Mouse (Mus musculus): Measurements from ENCODE around the gene Gm9964. TPM values are rescaled to one million over a fixed set of nuclear protein-coding genes. Genes with fewer than 3 reads are reported as not detected.
A peak's percentile ranks its signal among the peaks of the same experiment; 100 is the strongest.

Gene Gm9964
- polyA plus RNA-seq, 1 experiment from 2014 or later: not detected

GRCm38 (mm10) chr11:79328060-79328459 is 31.4 kb upstream of the Gm9964 start:
- H3K4me2 ChIP-seq (ENCODE audit: low read depth, low read length): no peak overlapping the region
- DNase-seq (ENCODE audit: low spot score): no peak
- no peak overlapping the region for H3K9ac ChIP-seq (replicated peaks; ENCODE audit: low read length)
- H3K4me3 ChIP-seq (ENCODE audit: low read depth, low read length): no peak overlapping the region
- H3K36me3 ChIP-seq (replicated peaks; ENCODE audit: control insufficient read depth, insufficient read depth, low read depth, low read length): no peaks in the 10 kb centered on the region
- WGBS: 93% methylated on average over 4 of the region's 4 CpGs
- no peak overlapping the region for H3K27ac ChIP-seq (replicated peaks; ENCODE audit: low read depth, low read length)
- no peaks in the 10 kb centered on the region for H3K27me3 ChIP-seq (ENCODE audit: control insufficient read depth, insufficient read depth, low read length)
- H3K9me3 ChIP-seq (replicated peaks; ENCODE audit: control insufficient read depth, low read length): no peaks in the 10 kb centered on the region
- ATAC-seq (replicated peaks; ENCODE audit: insufficient number of reproducible peaks, low FRiP score, low TSS enrichment, low read depth): no peak
- no peaks in the 10 kb centered on the region for H3K4me1 ChIP-seq (ENCODE audit: control insufficient read depth, insufficient read depth, low read length)

GRCm38 (mm10) chr11:79327106-79327505 is 30.4 kb upstream of the Gm9964 start:
- 24% methylated on average over 4 of the region's 4 CpGs for WGBS
- no peaks in the 10 kb centered on the region for H3K4me1 ChIP-seq (ENCODE audit: control insufficient read depth, insufficient read depth, low read length)
- no peaks in the 10 kb centered on the region for H3K27me3 ChIP-seq (ENCODE audit: control insufficient read depth, insufficient read depth, low read length)
- no peaks in the 10 kb centered on the region for H3K36me3 ChIP-seq (replicated peaks; ENCODE audit: control insufficient read depth, insufficient read depth, low read depth, low read length)
- no peak overlapping the region for H3K4me3 ChIP-seq (ENCODE audit: low read depth, low read length)
- DNase-seq (ENCODE audit: low spot score) (no peak), ATAC-seq (replicated peaks; ENCODE audit: insufficient number of reproducible peaks, low FRiP score, low TSS enrichment, low read depth) (no peak)
- H3K9ac ChIP-seq (replicated peaks; ENCODE audit: low read length): no peak overlapping the region
- no peak overlapping the region for H3K4me2 ChIP-seq (ENCODE audit: low read depth, low read length)
- H3K9me3 ChIP-seq (replicated peaks; ENCODE audit: control insufficient read depth, low read length): no peaks in the 10 kb centered on the region
- H3K27ac ChIP-seq (replicated peaks; ENCODE audit: low read depth, low read length): no peak overlapping the region

GRCm38 (mm10) chr11:79325663-79326062 is 29.0 kb upstream of the Gm9964 start:
- ATAC-seq (replicated peaks; ENCODE audit: insufficient number of reproducible peaks, low FRiP score, low TSS enrichment, low read depth): no peak
- H3K9ac ChIP-seq (replicated peaks; ENCODE audit: low read length): no peak overlapping the region
- H3K36me3 ChIP-seq (replicated peaks; ENCODE audit: control insufficient read depth, insufficient read depth, low read depth, low read length): no peaks in the 10 kb centered on the region
- 89% methylated on average over 8 of the region's 8 CpGs for WGBS
- no peaks in the 10 kb centered on the region for H3K27me3 ChIP-seq (ENCODE audit: control insufficient read depth, insufficient read depth, low read length)
- no peak for DNase-seq (ENCODE audit: low spot score)
- no peaks in the 10 kb centered on the region for H3K4me1 ChIP-seq (ENCODE audit: control insufficient read depth, insufficient read depth, low read length)
- no peak overlapping the region for H3K4me2 ChIP-seq (ENCODE audit: low read depth, low read length)
- H3K4me3 ChIP-seq (ENCODE audit: low read depth, low read length): no peak overlapping the region
- no peak overlapping the region for H3K27ac ChIP-seq (replicated peaks; ENCODE audit: low read depth, low read length)
- no peaks in the 10 kb centered on the region for H3K9me3 ChIP-seq (replicated peaks; ENCODE audit: control insufficient read depth, low read length)

- no peak overlapping the region for H3K4me3 ChIP-seq (ENCODE audit: low read depth, low read length)
- DNase-seq (ENCODE audit: low spot score): peak; percentile 34
- 43% methylated on average over 12 of the region's 12 CpGs for WGBS
- no peaks in the 10 kb centered on the region for H3K4me1 ChIP-seq (ENCODE audit: control insufficient read depth, insufficient read depth, low read length)
- H3K9ac ChIP-seq (replicated peaks; ENCODE audit: low read length): no peak overlapping the region
- no peak overlapping the region for H3K27ac ChIP-seq (replicated peaks; ENCODE audit: low read depth, low read length)
- ATAC-seq (replicated peaks; ENCODE audit: insufficient number of reproducible peaks, low FRiP score, low TSS enrichment, low read depth): no peak
- H3K27me3 ChIP-seq (ENCODE audit: control insufficient read depth, insufficient read depth, low read length): no peaks in the 10 kb centered on the region
- no peaks in the 10 kb centered on the region for H3K9me3 ChIP-seq (replicated peaks; ENCODE audit: control insufficient read depth, low read length)
- no peak overlapping the region for H3K4me2 ChIP-seq (ENCODE audit: low read depth, low read length)
- no peaks in the 10 kb centered on the region for H3K36me3 ChIP-seq (replicated peaks; ENCODE audit: control insufficient read depth, insufficient read depth, low read depth, low read length)
Measured at GRCm38 (mm10) chr11:79323985-79324685, 27.4 kb upstream of the Gm9964 start.

GRCm38 (mm10) chr11:79319807-79320206 is 23.1 kb upstream of the Gm9964 start:
- Histone ChIP-seq H3K4me2 (ENCODE audit: low read depth, low read length) (no peak overlapping the region), H3K4me3 (ENCODE audit: low read depth, low read length) (no peak overlapping the region), H3K36me3 (replicated peaks; ENCODE audit: control insufficient read depth, insufficient read depth, low read depth, low read length) (no peaks in the 10 kb centered on the region), H3K27ac (replicated peaks; ENCODE audit: low read depth, low read length) (no peak overlapping the region), H3K9ac (replicated peaks; ENCODE audit: low read length) (no peak overlapping the region), H3K27me3 (ENCODE audit: control insufficient read depth, insufficient read depth, low read length) (no peaks in the 10 kb centered on the region), H3K4me1 (ENCODE audit: control insufficient read depth, insufficient read depth, low read length) (no peaks in the 10 kb centered on the region), H3K9me3 (replicated peaks; ENCODE audit: control insufficient read depth, low read length) (no peaks in the 10 kb centered on the region)
- no peak for DNase-seq (ENCODE audit: low spot score)
- ATAC-seq (replicated peaks; ENCODE audit: insufficient number of reproducible peaks, low FRiP score, low TSS enrichment, low read depth): no peak
- WGBS: 92% methylated on average over 7 of the region's 7 CpGs

GRCm38 (mm10) chr11:79316807-79317345 is 20.2 kb upstream of the Gm9964 start:
- 84% methylated on average over 8 of the region's 8 CpGs for WGBS
- H3K9me3 ChIP-seq (replicated peaks; ENCODE audit: control insufficient read depth, low read length): no peaks in the 10 kb centered on the region
- H3K4me1 ChIP-seq (ENCODE audit: control insufficient read depth, insufficient read depth, low read length): no peaks in the 10 kb centered on the region
- H3K36me3 ChIP-seq (replicated peaks; ENCODE audit: control insufficient read depth, insufficient read depth, low read depth, low read length): no peaks in the 10 kb centered on the region
- ATAC-seq (replicated peaks; ENCODE audit: insufficient number of reproducible peaks, low FRiP score, low TSS enrichment, low read depth) (no peak), DNase-seq (ENCODE audit: low spot score) (no peak)
- no peak overlapping the region for H3K9ac ChIP-seq (replicated peaks; ENCODE audit: low read length)
- no peaks in the 10 kb centered on the region for H3K27me3 ChIP-seq (ENCODE audit: control insufficient read depth, insufficient read depth, low read length)
- H3K4me2 ChIP-seq (ENCODE audit: low read depth, low read length): no peak overlapping the region
- H3K4me3 ChIP-seq (ENCODE audit: low read depth, low read length): no peak overlapping the region
- H3K27ac ChIP-seq (replicated peaks; ENCODE audit: low read depth, low read length): no peak overlapping the region

GRCm38 (mm10) chr11:79310467-79310866 is 13.8 kb upstream of the Gm9964 start:
- Histone ChIP-seq H3K4me3 (ENCODE audit: low read depth, low read length) (no peak overlapping the region), H3K27me3 (ENCODE audit: control insufficient read depth, insufficient read depth, low read length) (no peaks in the 10 kb centered on the region), H3K4me2 (ENCODE audit: low read depth, low read length) (no peak overlapping the region), H3K4me1 (ENCODE audit: control insufficient read depth, insufficient read depth, low read length) (0 out of 2 replicates have a peak, but pooled peaks cover 4% of the 10 kb centered on the region), H3K9ac (replicated peaks; ENCODE audit: low read length) (no peak overlapping the region), H3K9me3 (replicated peaks; ENCODE audit: control insufficient read depth, low read length) (no peaks in the 10 kb centered on the region), H3K27ac (replicated peaks; ENCODE audit: low read depth, low read length) (no peak overlapping the region), H3K36me3 (replicated peaks; ENCODE audit: control insufficient read depth, insufficient read depth, low read depth, low read length) (no peaks in the 10 kb centered on the region)
- no peak for DNase-seq (ENCODE audit: low spot score)
- 90% methylated on average over 5 of the region's 5 CpGs for WGBS
- ATAC-seq (replicated peaks; ENCODE audit: insufficient number of reproducible peaks, low FRiP score, low TSS enrichment, low read depth): no peak

GRCm38 (mm10) chr11:79307560-79308200 is 11.0 kb upstream of the Gm9964 start:
- Histone ChIP-seq H3K36me3 (replicated peaks; ENCODE audit: control insufficient read depth, insufficient read depth, low read depth, low read length) (no peaks in the 10 kb centered on the region), H3K27ac (replicated peaks; ENCODE audit: low read depth, low read length) (peak overlapping the region; percentile 31; the same call in 1 of the 2 replicates), H3K4me3 (ENCODE audit: low read depth, low read length) (no peak overlapping the region), H3K9ac (replicated peaks; ENCODE audit: low read length) (no peak overlapping the region), H3K4me1 (ENCODE audit: control insufficient read depth, insufficient read depth, low read length) (0 out of 2 replicates have a peak, but pooled peaks cover 4% of the 10 kb centered on the region), H3K4me2 (ENCODE audit: low read depth, low read length) (no peak overlapping the region), H3K9me3 (replicated peaks; ENCODE audit: control insufficient read depth, low read length) (no peaks in the 10 kb centered on the region), H3K27me3 (ENCODE audit: control insufficient read depth, insufficient read depth, low read length) (no peaks in the 10 kb centered on the region)
- ATAC-seq (replicated peaks; ENCODE audit: insufficient number of reproducible peaks, low FRiP score, low TSS enrichment, low read depth) (no peak), DNase-seq (ENCODE audit: low spot score) (peak; percentile 9)
- 38% methylated on average over 9 of the region's 9 CpGs for WGBS

Measured in embryonic facial prominence, embryonic 11.5 days (tissue).